Mouse (Mus musculus): ENCODE data around the gene Itga9. TPM values are rescaled to one million over a fixed set of nuclear protein-coding genes. Genes with fewer than 3 reads are reported as not detected.
A peak's percentile ranks its signal among the peaks of the same experiment; 100 is the strongest.

Itga9 gene
- polyA plus RNA-seq, 1 experiment from 2014 or later: 31.9 TPM

- peaks cover 27% of the 10 kb centered on the region for H3K4me1 ChIP-seq (ENCODE audit: control insufficient read depth, insufficient read depth, low read length)
- H3K36me3 ChIP-seq (ENCODE audit: control insufficient read depth, insufficient read depth, low read length): no peaks in the 10 kb centered on the region
- H3K9me3 ChIP-seq (ENCODE audit: control insufficient read depth, low read length): no peaks in the 10 kb centered on the region
- H3K4me2 ChIP-seq (replicated peaks; ENCODE audit: low read depth, low read length): no peak overlapping the region
- ATAC-seq (ENCODE audit: low FRiP score, low TSS enrichment): no peak
- peak overlapping the region; percentile 30; the same call in 1 of the 2 replicates for H3K27ac ChIP-seq (ENCODE audit: low read depth, low read length)
- H3K27me3 ChIP-seq (ENCODE audit: control insufficient read depth, insufficient read depth, low read length): no peaks in the 10 kb centered on the region
- no peak overlapping the region for H3K9ac ChIP-seq (ENCODE audit: low read depth, low read length)
- 42% methylated on average over 21 of the region's 21 CpGs for WGBS
- no peak overlapping the region for H3K4me3 ChIP-seq (ENCODE audit: low read length)
These were observed 215.0 kb downstream of the Itga9 start for GRCm38 (mm10) chr9:118821220-118822185.

- Histone ChIP-seq H3K4me1 (ENCODE audit: control insufficient read depth, insufficient read depth, low read length) (peaks cover 23% of the 10 kb centered on the region), H3K27ac (ENCODE audit: low read depth, low read length) (no peak overlapping the region)
These were observed 215.7 kb downstream of the Itga9 start for GRCm38 (mm10) chr9:118822186-118822555.

GRCm38 (mm10) chr9:118822581-118822980 lies 216.1 kb downstream of the Itga9 start:
- H3K4me2 ChIP-seq (replicated peaks; ENCODE audit: low read depth, low read length): no peak overlapping the region
- 98% methylated on average over 2 of the region's 2 CpGs for whole genome bisulfite sequencing
- no peaks in the 10 kb centered on the region for H3K36me3 ChIP-seq (ENCODE audit: control insufficient read depth, insufficient read depth, low read length)
- no peaks in the 10 kb centered on the region for H3K27me3 ChIP-seq (ENCODE audit: control insufficient read depth, insufficient read depth, low read length)
- ATAC-seq (ENCODE audit: low FRiP score, low TSS enrichment): no peak
- H3K4me1 ChIP-seq (ENCODE audit: control insufficient read depth, insufficient read depth, low read length): peaks cover 19% of the 10 kb centered on the region
- H3K27ac ChIP-seq (ENCODE audit: low read depth, low read length): no peak overlapping the region
- H3K9ac ChIP-seq (ENCODE audit: low read depth, low read length): no peak overlapping the region
- no peaks in the 10 kb centered on the region for H3K9me3 ChIP-seq (ENCODE audit: control insufficient read depth, low read length)
- H3K4me3 ChIP-seq (ENCODE audit: low read length): no peak overlapping the region

More at GRCm38 (mm10) chr9:118822186-118822555, 215.7 kb downstream of the Itga9 start:
- Histone ChIP-seq H3K36me3 (ENCODE audit: control insufficient read depth, insufficient read depth, low read length) (no peaks in the 10 kb centered on the region), H3K27me3 (ENCODE audit: control insufficient read depth, insufficient read depth, low read length) (no peaks in the 10 kb centered on the region), H3K9ac (ENCODE audit: low read depth, low read length) (no peak overlapping the region), H3K9me3 (ENCODE audit: control insufficient read depth, low read length) (no peaks in the 10 kb centered on the region), H3K4me2 (replicated peaks; ENCODE audit: low read depth, low read length) (no peak overlapping the region), H3K4me3 (ENCODE audit: low read length) (no peak overlapping the region)
- 0 out of 2 replicates have a peak, but pooled peaks have one; percentile 28 for ATAC-seq (ENCODE audit: low FRiP score, low TSS enrichment)
- 72% methylated on average over 3 of the region's 3 CpGs for whole genome bisulfite sequencing

GRCm38 (mm10) chr9:118831080-118831479 lies 224.6 kb downstream of the Itga9 start:
- Histone ChIP-seq H3K27me3 (ENCODE audit: control insufficient read depth, insufficient read depth, low read length) (no peaks in the 10 kb centered on the region), H3K4me1 (ENCODE audit: control insufficient read depth, insufficient read depth, low read length) (no peaks in the 10 kb centered on the region), H3K27ac (ENCODE audit: low read depth, low read length) (no peak overlapping the region), H3K36me3 (ENCODE audit: control insufficient read depth, insufficient read depth, low read length) (peaks cover 15% of the 10 kb centered on the region; the same call in 1 of the 2 replicates), H3K9ac (ENCODE audit: low read depth, low read length) (no peak overlapping the region), H3K4me2 (replicated peaks; ENCODE audit: low read depth, low read length) (no peak overlapping the region), H3K9me3 (ENCODE audit: control insufficient read depth, low read length) (no peaks in the 10 kb centered on the region), H3K4me3 (ENCODE audit: low read length) (no peak overlapping the region)
- 58% methylated on average over 11 of the region's 11 CpGs for WGBS
- no peak for ATAC-seq (ENCODE audit: low FRiP score, low TSS enrichment)

GRCm38 (mm10) chr9:118832533-118832932 lies 226.0 kb downstream of the Itga9 start:
- no peak overlapping the region for H3K27ac ChIP-seq (ENCODE audit: low read depth, low read length)
- no peaks in the 10 kb centered on the region for H3K9me3 ChIP-seq (ENCODE audit: control insufficient read depth, low read length)
- H3K36me3 ChIP-seq (ENCODE audit: control insufficient read depth, insufficient read depth, low read length): peaks cover 22% of the 10 kb centered on the region; the same call in 1 of the 2 replicates
- ATAC-seq (ENCODE audit: low FRiP score, low TSS enrichment): no peak
- H3K4me2 ChIP-seq (replicated peaks; ENCODE audit: low read depth, low read length): no peak overlapping the region
- no peaks in the 10 kb centered on the region for H3K27me3 ChIP-seq (ENCODE audit: control insufficient read depth, insufficient read depth, low read length)
- H3K4me3 ChIP-seq (ENCODE audit: low read length): no peak overlapping the region
- H3K4me1 ChIP-seq (ENCODE audit: control insufficient read depth, insufficient read depth, low read length): no peaks in the 10 kb centered on the region
- WGBS: 76% methylated on average over 3 of the region's 3 CpGs
- H3K9ac ChIP-seq (ENCODE audit: low read depth, low read length): no peak overlapping the region

GRCm38 (mm10) chr9:118833413-118833812 lies 226.9 kb downstream of the Itga9 start:
- Histone ChIP-seq H3K27ac (ENCODE audit: low read depth, low read length) (no peak overlapping the region), H3K4me1 (ENCODE audit: control insufficient read depth, insufficient read depth, low read length) (no peaks in the 10 kb centered on the region), H3K4me3 (ENCODE audit: low read length) (no peak overlapping the region), H3K27me3 (ENCODE audit: control insufficient read depth, insufficient read depth, low read length) (no peaks in the 10 kb centered on the region), H3K9me3 (ENCODE audit: control insufficient read depth, low read length) (no peaks in the 10 kb centered on the region), H3K9ac (ENCODE audit: low read depth, low read length) (no peak overlapping the region), H3K36me3 (ENCODE audit: control insufficient read depth, insufficient read depth, low read length) (peaks cover 22% of the 10 kb centered on the region; the same call in 1 of the 2 replicates), H3K4me2 (replicated peaks; ENCODE audit: low read depth, low read length) (no peak overlapping the region)
- no peak for ATAC-seq (ENCODE audit: low FRiP score, low TSS enrichment)
- WGBS: 74% methylated on average over 8 of the region's 8 CpGs

- Histone ChIP-seq H3K36me3 (ENCODE audit: control insufficient read depth, insufficient read depth, low read length) (peaks cover 37% of the 10 kb centered on the region), H3K4me2 (replicated peaks; ENCODE audit: low read depth, low read length) (no peak overlapping the region), H3K27ac (ENCODE audit: low read depth, low read length) (no peak overlapping the region), H3K4me3 (ENCODE audit: low read length) (no peak overlapping the region), H3K9ac (ENCODE audit: low read depth, low read length) (no peak overlapping the region), H3K27me3 (ENCODE audit: control insufficient read depth, insufficient read depth, low read length) (no peaks in the 10 kb centered on the region), H3K4me1 (ENCODE audit: control insufficient read depth, insufficient read depth, low read length) (peaks cover 8% of the 10 kb centered on the region; the same call in 1 of the 2 replicates), H3K9me3 (ENCODE audit: control insufficient read depth, low read length) (no peaks in the 10 kb centered on the region)
- ATAC-seq (ENCODE audit: low FRiP score, low TSS enrichment): no peak
- 80% methylated on average over 7 of the region's 7 CpGs for WGBS
These were observed 232.6 kb downstream of the Itga9 start for GRCm38 (mm10) chr9:118838910-118839667.

GRCm38 (mm10) chr9:118841247-118841646 lies 234.8 kb downstream of the Itga9 start:
- H3K9me3 ChIP-seq (ENCODE audit: control insufficient read depth, low read length): no peaks in the 10 kb centered on the region
- H3K27me3 ChIP-seq (ENCODE audit: control insufficient read depth, insufficient read depth, low read length): no peaks in the 10 kb centered on the region
- H3K4me2 ChIP-seq (replicated peaks; ENCODE audit: low read depth, low read length): no peak overlapping the region
- peak overlapping the region; percentile 30; the same call in 1 of the 2 replicates for H3K27ac ChIP-seq (ENCODE audit: low read depth, low read length)
- no peak for ATAC-seq (ENCODE audit: low FRiP score, low TSS enrichment)
- peaks cover 13% of the 10 kb centered on the region for H3K4me1 ChIP-seq (ENCODE audit: control insufficient read depth, insufficient read depth, low read length)
- no peak overlapping the region; the same call in 1 of the 2 replicates for H3K9ac ChIP-seq (ENCODE audit: low read depth, low read length)
- 89% methylated on average over 6 of the region's 6 CpGs for WGBS
- peaks cover 21% of the 10 kb centered on the region for H3K36me3 ChIP-seq (ENCODE audit: control insufficient read depth, insufficient read depth, low read length)
- no peak overlapping the region for H3K4me3 ChIP-seq (ENCODE audit: low read length)

All from kidney, embryonic 14.5 days (tissue).